Mouse (Mus musculus): ENCODE data around the gene Tdg.

DNA sequence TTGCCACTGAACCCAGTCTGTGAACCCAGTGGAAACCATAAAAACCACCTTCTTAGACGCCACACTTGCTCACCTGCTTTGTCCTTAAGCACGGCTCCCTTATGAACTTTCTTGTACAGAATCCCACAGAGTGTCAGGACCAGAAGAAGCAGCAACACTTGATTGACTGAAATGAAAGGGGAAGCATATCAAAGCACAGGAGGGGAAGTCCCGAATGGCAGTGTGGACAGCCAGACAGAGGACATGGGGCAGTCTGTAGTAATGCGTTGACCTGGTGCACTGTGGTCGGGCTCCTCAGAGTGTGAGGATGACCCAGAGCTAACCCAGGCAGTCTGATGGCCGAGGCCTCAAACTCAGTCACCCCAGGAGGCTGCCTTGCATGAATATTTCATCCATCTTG, 40.6 kb downstream of the Tdg start:
- TF ChIP-seq POLR2A (IDR thresholded peaks at IDR 0.05; ENCODE audit: borderline replicate concordance, insufficient read depth, low read length), result no peak
- no peak for TF ChIP-seq CTCF (IDR thresholded peaks at IDR 0.05; ENCODE audit: borderline replicate concordance, insufficient read depth, low read depth, low read length)

Data from cerebellum, adult 2 months (tissue).